Mouse (Mus musculus): ENCODE measurements around the gene Dhx16. TPM values are rescaled to one million over a fixed set of nuclear protein-coding genes. Genes with fewer than 3 reads are reported as not detected.

Dhx16 gene
- total RNA-seq, 2 experiments from 2014 or later, result 12.6 to 16.8 TPM

DNA sequence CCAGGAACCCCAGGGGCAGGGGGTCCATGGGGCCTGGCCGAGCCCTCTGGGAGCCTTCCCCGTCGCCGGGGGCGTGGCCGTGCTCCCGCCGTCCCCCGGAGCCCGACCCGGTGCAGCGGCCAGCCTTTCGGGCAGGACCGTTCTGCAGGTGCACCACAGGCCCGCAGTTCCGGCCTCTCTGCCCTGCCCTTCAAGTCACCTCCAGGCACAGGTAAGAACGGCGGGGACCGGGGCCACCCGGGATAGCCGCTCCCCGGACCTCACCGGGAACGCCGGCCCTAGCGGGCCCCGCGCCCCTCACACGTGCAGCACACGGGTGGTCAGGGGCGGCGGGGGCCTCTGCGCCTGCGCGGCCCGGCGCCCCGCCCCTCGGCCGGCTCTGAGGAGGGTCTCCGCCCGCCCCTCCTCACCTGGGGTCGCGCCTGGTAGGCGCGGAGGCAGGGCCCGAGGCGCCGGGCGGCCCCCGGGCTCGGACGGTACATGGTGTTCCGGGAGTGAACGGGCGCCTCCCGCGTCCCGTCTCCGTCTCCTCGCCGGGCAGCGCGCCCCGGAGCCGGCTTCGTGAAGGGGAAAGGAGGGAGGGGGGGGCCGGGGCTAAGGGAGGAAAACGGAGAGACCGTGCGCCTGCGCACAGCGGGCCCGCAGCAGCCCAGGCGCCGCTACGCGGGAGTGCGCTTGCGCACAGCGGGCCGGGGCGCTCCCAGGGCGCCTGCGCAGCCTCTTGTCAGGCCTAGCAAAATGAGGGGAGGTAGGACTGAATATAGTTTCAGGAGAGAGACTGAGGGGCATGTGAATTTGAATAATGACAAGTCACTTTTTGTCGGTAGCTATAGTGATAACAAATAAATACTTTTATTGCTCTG is 17.4 kb downstream of the Dhx16 start, which contains the start of gene 2310061I04Rik:
TSS of gene 2310061I04Rik (minus strand) at position 651 of the 863 bp plus-strand sequence.
- peak; percentile 94 for DNase-seq

DNA sequence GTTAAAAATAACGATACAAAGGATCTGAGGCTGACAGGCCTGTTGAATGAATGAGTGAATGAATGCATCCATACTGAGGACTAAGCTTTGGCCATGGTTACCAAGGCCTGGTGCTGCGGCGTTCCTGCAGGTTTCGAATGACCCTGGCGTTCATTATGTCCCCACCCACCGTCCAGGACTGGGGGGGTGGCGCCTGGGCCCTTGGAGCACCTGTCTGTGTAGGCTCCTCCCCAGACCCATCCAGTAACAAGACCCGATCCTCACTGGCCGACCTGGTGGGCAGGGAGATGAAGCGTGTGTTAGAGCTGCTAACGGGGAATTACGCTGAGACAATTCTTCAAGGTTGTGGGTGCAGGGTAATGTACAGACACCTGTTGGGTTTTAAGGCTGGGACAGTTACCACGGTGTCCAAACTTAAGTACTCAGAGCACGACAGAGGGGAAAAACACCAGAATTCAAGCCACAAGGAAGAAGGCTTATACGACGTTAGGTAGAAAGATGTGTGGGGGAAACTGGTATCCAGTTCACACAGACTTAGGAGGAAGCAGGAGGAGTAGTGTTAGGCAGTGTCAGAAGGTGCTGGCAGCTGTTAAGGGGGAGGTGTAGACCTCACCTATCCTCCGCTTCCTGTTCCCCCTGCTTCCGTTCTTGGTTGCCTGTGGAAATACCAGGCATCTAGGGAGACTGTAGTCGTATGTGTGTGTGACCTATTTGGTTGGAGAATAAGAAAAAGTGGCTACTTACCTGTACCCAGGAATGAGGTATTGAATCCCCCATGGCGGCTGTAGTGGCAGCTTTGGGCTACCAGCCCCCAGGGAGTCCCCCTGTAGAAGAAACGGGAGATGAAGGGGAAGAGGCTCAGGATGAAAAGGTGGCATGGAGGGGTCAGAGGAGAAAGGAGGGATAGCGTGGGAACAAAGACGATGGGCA is 18.3 kb downstream of the Dhx16 start:
- DNase-seq, result no peak

DNA sequence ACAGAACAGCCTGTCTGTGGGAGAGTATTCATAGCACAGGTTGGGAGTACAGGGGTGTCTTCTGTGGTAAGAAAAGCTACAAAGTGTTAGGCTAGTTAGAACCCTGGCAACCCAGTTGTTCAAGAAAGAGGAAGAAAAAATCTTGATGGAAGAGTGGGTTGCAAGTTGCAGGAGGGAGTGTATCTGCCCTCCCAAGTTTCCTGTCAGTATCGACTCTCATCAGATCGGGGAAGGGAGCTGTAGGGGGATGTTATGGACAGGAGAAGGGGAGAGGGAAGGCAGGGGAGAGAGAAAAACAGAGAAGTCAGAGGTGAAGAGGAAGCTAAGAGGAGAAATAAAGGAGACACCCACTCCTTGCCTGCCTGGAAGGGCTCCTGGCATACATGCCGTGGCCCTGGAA is 21.0 kb downstream of the Dhx16 start:
- no peak for DNase-seq

DNA sequence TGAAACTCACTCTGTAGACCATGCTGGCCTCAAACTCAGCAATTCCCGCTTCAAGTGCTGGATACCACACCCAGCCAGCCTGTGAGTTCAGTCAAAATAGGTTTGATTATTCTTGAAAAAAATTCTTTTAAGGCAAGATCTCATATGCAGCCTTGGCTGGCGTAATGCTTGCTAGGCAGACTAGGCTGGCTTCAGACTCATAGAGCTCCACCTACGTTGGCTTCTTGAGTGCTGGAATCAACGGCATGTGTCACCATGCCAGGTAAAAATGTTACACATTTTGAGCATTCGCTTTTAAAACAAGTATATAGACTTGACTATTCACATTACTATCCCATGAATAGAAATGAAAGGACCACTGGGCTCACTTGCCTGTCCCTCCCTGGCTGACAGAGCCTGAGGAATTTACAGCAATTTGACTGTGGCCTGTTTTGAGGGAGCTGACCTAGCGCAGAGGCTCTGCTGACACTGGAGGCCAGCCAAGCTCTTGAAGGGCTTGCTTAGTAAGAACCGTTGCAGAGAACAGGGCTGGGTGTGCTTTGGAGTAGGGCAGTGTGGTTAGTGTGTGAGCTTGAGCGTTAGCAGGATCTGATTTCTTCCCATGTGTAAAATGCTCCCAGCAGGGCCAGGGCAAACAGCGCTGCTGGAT is 23.8 kb downstream of the Dhx16 start:
- DNase-seq, result no peak

DNA sequence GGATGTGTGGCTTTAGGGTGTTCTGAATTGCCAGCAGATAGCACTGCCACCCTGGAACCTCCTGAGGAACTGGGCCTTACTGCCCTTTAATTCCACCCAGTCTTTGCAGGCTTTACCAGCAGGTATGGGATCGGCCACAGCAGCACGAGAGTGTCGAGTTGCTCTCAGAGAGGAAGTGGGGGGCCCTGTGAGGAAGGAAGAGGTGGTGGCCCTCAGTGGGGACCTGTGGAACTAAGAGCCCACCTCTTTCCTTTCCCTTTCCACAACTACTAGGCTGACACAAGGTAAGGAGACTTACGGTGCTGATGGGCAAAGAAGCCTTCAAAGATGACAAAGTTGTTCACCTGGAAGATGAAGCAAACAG is 24.4 kb downstream of the Dhx16 start:
- no peak for DNase-seq

DNA sequence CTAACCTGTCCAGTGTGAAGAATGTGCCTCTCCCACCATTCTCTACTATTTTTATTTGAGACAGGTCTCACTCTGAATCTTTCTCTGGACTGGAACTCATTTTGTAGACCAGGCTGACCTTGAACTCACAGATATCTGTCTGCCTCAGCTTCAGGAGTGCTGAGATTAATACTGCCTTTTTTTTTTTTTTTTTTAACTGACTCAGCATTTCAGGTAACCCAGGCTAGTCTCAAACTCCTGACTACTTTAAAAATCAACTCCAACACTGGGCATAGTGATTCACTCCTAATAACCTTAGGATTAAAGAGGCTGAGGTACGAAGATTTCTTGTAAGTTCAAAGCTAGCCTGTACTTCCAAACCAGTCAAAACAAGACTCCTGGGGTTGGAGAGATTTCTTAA is 26.0 kb downstream of the Dhx16 start:
- DNase-seq, result no peak

DNA sequence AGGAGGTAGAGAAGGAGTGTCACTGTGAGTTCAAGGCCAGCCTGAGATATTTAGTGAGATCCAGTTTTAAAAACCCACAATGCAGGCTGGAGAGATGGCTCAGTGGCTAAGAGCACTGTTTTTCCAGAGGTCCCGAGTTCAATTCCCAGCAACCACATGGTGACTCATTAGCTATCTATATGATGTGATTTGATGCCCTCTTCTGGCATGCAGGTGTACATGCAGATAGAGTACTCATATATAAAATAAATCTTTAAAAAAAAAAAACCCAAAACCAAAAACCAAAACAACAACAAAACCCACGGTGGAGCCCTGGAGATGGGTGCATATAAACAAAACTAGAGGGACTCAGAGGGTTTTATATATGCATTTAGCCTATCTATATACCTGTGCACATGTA is 28.0 kb downstream of the Dhx16 start:
- DNase-seq, result no peak

DNA sequence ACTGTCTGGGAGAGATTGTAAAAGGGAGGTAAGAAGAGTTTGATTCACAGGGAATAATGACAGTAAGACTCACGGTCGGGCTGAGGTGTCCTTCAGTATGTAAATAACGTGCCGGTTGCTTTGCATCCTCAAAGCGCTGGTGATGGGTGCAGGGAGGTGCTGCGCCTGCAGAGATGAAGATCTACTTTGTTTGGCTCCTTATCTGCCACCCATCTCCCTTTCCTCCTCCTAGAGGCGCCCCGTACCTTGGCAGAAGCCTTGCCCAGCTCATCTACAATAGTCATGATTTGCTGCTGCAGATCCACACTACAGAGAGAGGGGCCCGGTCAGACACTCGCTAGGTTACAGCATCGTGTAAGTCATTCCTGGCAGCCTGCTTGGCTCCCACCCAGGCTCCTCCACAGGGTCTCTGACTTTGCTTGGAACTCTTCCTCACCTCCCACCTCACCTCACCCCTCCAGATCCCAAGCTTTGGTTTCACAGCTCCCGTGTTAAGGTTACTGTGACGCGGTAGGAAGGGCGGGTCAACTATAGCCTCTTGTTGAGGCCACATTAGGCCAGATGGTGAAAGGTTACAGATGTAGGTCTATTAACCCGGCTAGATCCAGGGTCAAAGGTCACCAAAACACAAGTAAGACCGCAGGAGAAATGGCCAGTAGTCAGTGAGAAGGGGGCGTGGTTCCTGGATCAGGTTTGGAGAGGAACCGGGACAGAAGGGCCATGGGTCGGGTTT is 29.7 kb downstream of the Dhx16 start:
- peak; percentile 11 for DNase-seq

DNA sequence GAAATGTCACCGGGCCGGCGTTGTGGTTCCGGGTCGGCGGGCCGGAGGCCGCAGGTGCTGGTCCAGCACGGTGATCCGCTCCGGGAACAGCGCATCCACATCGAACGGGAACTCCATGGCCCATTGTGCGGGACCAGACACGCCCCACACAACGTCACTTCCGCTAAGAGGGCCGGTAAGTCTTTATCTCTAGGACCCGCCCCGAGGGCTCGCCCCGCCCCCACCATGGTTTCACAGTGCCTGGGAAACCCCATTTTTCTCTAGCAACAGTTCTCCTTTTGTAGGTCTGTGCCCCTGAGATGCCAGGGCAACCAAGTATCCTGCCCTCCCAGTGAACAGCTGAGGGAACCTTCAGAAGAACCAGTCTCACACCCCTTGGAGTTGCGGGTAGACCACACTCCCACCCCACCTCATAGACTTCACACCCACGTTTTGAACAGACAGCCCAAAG is 30.3 kb downstream of the Dhx16 start, which contains the start of gene Atat1:
TSS of gene Atat1 (minus strand) at position 157 of the 451 bp plus-strand sequence.
- DNase-seq, result peak; percentile 97

DNA sequence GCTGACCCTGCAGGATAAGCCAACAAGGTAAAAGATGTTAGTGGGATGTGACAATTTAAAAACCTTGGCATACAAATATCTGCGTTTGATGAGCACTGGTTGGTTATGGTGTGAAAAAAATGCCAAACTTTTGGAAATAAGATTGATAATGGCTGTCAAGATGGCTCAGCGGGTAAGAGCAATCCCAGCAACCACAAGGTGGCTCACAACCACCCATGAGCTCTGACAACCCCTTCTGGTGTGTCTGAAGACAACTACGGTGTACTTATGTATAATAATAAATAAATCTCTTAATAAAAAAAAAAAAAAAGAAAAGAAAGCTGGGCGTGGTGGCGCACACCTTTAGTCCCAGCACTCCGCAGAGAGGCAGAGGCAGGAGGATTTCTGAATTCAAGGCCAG is 35.4 kb downstream of the Dhx16 start:
- DNase-seq, result no peak

DNA sequence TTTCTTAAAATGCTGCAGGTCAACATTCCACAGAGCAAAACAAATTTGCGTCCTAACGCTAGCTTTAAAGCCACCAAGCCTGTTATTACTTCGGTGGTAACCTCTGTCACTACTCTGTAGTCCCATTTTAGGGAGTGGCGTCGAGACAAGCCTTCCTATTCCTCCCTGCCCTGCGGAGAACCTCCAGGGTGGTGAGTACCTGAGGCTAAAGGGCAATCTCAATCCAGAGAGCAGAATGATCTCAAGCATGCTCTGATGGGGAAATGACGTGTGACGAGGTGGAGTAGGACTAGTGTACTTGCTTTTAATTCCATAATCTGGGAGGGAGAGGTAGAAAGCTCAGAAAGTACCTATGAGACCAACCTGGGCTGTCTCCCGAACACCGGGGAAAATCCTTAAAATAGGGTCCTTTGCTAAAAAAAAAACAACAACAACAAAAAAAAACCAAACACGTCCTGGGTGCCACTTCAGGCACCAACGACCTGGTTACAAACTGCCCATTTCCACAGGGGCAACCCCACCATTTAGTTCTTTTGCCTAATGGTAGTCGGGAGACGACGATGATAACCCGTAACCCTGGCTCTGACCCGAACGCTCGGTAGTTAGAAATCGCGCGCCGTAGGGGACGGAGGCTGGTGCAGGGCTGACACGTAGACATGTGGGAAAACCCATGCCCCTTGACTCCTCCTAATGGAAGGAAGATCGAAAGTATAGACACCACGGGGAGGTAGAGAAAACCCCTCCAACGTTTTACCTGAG is 36.1 kb downstream of the Dhx16 start:
- DNase-seq, result no peak

DNA sequence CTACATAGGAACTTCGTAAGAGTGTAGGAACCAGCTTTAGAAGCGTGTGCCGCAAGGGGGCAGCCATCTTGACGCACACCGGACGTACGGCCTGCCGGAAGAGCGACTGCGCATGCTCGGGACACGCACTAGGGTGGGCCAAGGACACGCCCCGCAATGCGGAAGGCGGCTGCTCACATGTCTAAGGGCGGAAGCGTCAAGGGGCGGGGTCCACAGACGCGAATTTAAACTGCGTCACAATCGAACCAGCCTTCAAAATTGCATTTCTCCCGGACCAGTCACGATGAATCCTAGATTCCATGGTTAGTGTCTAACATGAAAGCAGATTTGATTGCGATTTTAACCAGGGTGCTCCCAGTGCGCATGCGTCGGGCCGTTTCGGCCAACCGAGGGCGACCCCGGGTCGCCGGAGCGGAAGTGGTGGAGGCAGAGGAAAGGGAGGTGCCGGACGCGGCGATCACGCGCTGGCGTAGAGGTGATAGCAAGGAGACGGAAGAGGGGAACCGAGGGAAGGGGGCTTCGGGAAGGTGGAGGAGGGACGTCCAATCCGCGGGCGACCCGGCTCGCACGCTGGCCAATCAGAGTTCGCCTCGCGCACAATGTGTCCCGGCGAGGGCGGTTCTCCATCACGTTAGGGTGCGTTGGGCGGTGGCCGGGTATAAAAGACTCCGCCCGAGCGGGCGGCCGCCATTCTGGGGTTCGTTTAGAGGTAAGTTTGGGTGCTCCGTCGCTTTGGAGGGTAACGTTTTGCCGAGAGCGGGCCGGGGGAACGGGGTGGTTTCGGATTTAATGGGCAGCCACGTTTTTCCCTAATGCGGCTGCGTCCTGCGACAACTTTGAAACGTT is 36.9 kb downstream of the Dhx16 start, which contains the start of the genes Mrps18b and Ppp1r10:
TSS of gene Mrps18b (minus strand) at position 93 of the 846 bp plus-strand sequence.
TSS of gene Ppp1r10 (plus strand) at position 138 of the 846 bp plus-strand sequence.
- DNase-seq, result peak; percentile 98

DNA sequence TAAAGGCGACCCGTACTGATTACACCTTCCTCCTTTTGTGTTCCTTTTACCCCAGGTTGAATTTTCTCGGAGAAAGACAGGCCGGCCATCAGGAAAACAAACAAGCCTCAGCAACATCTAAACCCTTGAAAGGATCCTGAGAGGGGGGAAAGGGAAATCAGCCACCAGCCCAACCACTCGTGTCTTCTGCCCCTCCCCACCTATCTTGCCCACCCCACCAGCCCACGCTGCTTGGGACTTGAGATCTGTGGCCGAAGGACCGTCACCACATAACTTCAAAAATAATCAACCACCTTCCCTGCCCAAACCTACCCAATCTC is 37.5 kb downstream of the Dhx16 start:
- DNase-seq, result no peak

DNA sequence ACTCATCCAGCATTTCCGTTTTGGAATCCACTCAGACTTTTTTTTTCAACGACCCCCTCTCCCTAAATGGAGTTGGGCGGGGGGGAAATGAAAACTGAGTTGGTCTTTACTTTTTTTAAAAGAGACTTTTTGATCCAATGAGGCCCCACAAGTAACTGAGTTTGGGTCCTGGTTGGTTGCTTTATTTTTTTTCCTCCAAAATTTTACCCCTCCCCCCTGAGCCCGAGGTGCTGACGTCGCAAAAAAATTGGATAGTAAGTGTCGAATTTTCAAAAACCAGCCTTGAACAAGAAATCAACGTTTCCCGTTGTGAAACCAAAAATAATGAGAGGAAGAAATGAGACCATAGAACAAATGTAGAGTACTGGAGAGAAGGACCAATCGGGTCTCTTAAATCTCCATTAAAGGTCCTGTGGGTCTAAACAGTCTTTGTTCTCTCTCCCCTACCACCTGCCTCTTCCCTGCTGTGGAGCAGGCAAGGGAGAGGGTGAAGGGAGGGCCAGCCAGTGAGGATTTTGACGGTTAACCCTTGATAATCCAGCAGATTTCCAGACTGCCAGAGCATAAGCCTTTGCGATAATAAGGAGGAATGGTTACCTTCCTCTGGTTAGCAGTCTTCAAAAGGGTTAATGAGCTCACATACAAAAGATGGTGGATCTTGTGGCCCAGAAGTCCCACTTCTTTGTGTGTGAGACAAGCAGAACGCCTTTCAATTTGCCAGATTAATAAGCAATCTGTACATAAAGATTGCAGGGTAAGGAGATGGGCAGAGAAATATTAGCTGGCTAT is 38.0 kb downstream of the Dhx16 start:
- DNase-seq, result no peak

DNA sequence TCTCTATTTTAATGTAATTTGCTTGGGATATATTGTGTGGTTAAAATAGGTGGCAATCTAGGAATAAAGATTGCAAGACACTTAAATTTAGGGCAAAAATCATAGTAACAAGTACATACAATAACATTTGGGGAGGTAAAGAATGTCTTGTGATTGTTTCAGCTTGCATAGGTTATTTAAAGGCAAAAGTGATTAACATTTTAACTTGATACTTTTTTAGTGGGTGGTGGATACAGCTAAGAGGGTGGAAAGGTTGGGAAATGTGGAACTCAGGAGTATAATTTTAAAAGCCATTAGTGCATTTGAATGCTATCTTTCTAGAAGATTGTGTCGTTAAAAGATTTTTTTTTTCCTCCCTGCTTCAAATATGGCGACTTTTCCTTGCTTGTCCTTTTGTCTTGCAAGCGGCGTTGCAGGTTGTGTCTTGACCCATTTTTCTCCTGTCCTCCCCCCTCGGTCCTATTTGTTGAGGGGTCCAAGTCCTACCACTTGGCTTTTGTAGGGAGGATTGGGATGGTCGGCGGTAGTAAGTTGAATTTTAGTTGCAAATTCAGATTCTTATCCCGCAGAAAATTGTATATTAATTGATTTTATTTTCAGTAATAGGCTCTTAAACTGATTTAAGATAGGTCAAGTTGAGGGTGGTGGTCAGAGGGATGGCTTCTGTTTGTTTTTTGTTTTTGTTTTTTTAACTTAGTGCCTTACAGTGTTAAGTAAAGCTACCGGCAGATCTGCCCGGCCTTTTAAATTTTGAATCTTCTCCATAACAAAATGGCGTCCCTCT is 38.8 kb downstream of the Dhx16 start:
- DNase-seq, result no peak

DNA sequence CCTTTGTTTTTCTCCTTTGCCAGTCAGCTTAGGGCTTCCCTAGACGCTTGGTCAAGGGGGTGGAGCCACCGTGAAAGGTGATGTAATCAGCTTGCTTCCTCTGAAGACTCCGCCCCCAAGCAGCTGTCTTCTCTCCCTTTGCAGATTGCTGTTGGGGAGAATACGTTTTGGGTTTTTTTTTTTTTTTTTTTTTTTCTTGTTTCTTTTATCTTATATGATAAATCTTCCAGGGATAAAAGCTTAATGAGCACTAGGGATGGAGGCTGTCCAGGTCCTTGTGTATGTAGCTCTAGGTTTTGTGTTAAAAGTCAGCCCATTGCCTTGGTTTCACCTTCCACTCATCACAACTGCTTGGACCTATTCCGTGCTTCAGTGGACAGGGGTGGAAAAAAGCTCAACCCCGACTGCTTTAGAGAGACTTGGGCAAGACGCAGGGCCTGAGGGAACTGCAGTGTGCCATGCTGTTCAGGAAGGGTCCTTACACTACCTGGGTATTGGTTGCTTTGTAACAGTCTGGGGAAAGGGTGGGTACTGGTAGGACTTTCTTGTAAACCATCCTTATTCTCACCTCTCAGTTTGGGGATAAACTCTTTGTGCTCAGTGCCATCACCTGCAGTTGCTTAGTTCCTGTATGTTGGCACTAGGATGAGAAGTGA is 39.6 kb downstream of the Dhx16 start:
- peak; percentile 90 for DNase-seq

DNA sequence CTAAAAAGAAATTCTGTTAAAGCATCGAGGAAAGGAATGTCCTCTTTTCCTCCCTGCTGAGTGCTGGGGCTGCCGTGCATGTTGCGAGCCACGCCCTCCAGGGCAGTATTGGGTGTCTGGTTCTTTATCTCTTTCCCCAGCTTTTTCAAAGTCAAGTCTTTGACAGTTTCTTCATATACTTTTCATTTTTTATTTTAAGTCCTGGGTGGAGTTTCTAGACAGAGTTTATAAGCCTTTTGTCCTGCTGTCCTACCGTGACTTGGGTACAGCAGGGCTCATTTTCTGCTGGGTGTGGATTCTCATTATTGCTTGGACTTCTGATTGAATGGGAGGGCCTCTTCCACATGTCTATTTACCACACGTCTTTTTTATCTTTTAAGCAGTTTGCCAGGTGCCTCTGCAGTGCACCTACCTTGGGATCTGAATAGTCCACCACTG is 40.3 kb downstream of the Dhx16 start:
- DNase-seq, result no peak

DNA sequence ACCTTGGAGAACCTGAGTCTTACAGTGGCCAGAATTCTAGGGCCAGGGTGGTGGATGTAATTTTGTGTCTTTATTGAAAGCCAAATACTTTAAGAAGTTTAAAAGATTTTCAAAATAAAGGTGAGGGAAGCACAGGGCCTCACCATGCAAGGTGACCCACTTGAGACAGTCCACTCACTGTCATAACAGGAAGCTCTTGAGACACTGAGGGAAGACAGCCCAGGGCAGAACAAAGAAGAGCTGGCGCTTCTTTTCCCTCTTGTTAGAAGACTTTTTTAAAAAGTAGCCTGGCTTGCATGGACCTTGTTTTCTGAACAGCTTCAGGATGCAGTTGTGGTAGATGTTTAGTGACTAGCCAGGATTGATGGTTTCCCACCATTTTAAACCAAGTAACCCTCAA is 40.8 kb downstream of the Dhx16 start:
- DNase-seq, result no peak
